Mouse (Mus musculus): ENCODE measurements at regions not wholly inside any gene's neighbourhood (a gene's known extent, or its start where the extent isn't known, plus 50 kb on each side); places are given as distances from the start of the nearest gene placed in this dataset.

DNA sequence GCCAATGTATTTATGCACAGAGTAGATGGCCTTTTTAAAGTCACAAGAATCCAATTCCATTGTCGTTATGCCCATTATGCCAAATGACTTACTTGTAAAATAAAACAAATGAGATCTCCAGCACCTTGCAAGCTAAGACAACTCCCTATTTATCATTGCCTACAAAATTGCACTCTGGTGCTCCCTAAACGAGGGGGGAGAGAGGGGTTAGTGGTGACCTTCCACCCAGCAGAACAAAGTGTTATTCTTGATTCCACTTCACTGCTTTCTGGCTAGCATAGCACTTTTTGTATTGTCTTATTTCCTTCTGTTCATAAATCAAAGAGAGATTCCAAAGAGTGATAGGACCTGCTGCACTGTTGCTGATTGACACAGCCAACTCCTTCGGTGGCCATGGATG is 300.6 kb downstream of the Hdgfl1 start:
- TF ChIP-seq CTCF (IDR thresholded peaks at IDR 0.05; ENCODE audit: low read depth, low read length) (no peak), POLR2A (IDR thresholded peaks at IDR 0.05; ENCODE audit: borderline replicate concordance, low read depth, low read length) (no peak)

Data from bone marrow macrophage, adult 2 months (primary cell).